Mouse (Mus musculus): ENCODE results near the gene Itgb1. TPM values are rescaled to one million over a fixed set of nuclear protein-coding genes. Genes with fewer than 3 reads are reported as not detected.
A peak's percentile ranks its signal among the peaks of the same experiment; 100 is the strongest.

Itgb1 gene
- total and polyA plus RNA-seq, 3 experiments: 73.7 to 189 (median 114) TPM

DNA sequence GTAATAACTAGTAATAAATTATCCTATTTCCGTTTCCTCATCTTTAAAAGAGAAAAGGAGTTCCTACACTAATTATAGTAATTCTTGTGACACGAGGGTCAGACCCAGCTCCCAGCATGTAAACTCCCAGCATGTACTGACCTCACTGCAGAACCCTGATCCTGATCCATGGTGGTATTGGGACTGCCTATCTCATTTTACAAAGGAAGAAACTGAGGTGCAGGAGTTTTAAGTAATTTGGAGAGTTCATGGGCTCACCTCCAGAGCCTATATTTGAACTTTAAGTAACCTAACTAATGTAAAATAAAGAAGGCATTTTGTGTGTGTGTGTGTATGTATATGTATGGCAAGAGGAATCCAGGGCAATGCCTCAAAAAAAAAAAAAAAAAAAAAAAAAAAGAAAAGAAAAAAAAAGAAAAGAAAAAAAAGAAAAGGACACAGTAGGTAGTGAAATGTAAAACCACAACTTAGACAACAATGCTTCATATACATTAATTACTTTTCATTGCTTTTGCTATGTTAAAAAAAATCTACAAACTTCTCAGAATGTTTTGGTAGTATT lies 1.1 kb downstream of the Itgb1 start:
- peaks cover 19 to 21% of the 10 kb centered on the region in 2 experiments for H3K4me1 ChIP-seq (ENCODE audit: control insufficient read depth in 1 of 2, insufficient read depth in 2 of 2, low read length in 2 of 2)
- H3K79me2 ChIP-seq (ENCODE audit: control insufficient read depth, insufficient read depth, low read length, poor library complexity): peaks cover 36% of the 10 kb centered on the region
- peak overlapping the region; percentile 75 for H3K27ac ChIP-seq (ENCODE audit: control insufficient read depth, low read depth, low read length)
- peak overlapping the region; percentile 96 for H3K9ac ChIP-seq (ENCODE audit: control insufficient read depth, low read depth, low read length, poor library complexity, severe bottlenecking)
- no peaks in the 10 kb centered on the region for H3K27me3 ChIP-seq (ENCODE audit: control insufficient read depth in 1 of 2, insufficient read depth in 2 of 2, low read length in 2 of 2)
- peak overlapping the region; percentile 68 to 99 for H3K4me3 ChIP-seq (ENCODE audit: control insufficient read depth in 1 of 2, insufficient read depth in 1 of 2, low read depth in 2 of 2, low read length in 2 of 2)
- peaks cover 2 to 37% of the 10 kb centered on the region in 2 experiments; a peak in 3 of 4 replicates for H3K36me3 ChIP-seq (ENCODE audit: control insufficient read depth in 1 of 2, insufficient read depth in 2 of 2, low read length in 2 of 2)
- H3K9me3 ChIP-seq (replicated peaks; ENCODE audit: insufficient read depth, low read length): no peaks in the 10 kb centered on the region
- no peak for TF ChIP-seq EP300 (IDR thresholded peaks at IDR 0.05; ENCODE audit: low read depth in 1 of 2, low read length in 2 of 2)
- no peak for TF ChIP-seq RCOR1 (IDR thresholded peaks at IDR 0.05; ENCODE audit: low read depth, low read length)
- TF ChIP-seq MXI1 (IDR thresholded peaks at IDR 0.05; ENCODE audit: low read depth, low read length): 0 out of 2 replicates have a peak, but pooled peaks have one; percentile 40
- peak; percentile 13; the same call in 1 of the 2 replicates for TF ChIP-seq TBP (IDR thresholded peaks at IDR 0.05; ENCODE audit: low read depth, low read length)
- peak; percentile 82 for TF ChIP-seq SIN3A (IDR thresholded peaks at IDR 0.05; ENCODE audit: low read length)
- TF ChIP-seq ZNF384 (IDR thresholded peaks at IDR 0.05; ENCODE audit: low read depth, low read length): peak; percentile 75
- TF ChIP-seq CHD1 (IDR thresholded peaks at IDR 0.05; ENCODE audit: low read depth, low read length): peak; percentile 43; the same call in 1 of the 2 replicates
- no peak for DNase-seq (ENCODE audit: low read depth, low spot score)

DNA sequence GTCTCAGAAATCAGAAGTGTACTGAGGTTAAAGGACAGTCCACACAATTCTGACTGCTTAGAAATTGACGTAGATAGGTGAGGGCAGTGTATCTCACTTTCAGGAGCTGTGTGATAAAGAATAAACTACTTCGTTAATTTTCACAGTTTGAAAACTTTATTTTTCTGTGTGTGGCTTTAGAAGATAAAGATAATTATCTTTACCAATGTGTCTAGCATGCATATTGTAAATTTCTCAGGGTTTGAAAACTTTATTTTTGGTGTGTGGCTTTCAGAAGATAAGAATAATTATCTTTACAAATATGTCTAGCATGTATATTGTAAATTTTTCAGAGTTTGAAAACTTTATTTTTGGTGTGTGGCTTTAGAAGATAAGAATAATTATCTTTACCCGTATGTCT lies 3.2 kb downstream of the Itgb1 start:
- Histone ChIP-seq H3K9ac (ENCODE audit: control insufficient read depth, low read depth, low read length, poor library complexity, severe bottlenecking) (0 out of 2 replicates have a peak overlapping the region, but pooled peaks have one; percentile 9), H3K79me2 (ENCODE audit: control insufficient read depth, insufficient read depth, low read length, poor library complexity) (peaks cover 53% of the 10 kb centered on the region), H3K27me3 (ENCODE audit: control insufficient read depth in 1 of 2, insufficient read depth in 2 of 2, low read length in 2 of 2) (no peaks in the 10 kb centered on the region), H3K4me3 (ENCODE audit: control insufficient read depth in 1 of 2, insufficient read depth in 1 of 2, low read depth in 2 of 2, low read length in 2 of 2) (peak overlapping the region in 1 of 2 experiments; percentile 99; a peak in 1 of 4 replicates), H3K4me1 (ENCODE audit: control insufficient read depth in 1 of 2, insufficient read depth in 2 of 2, low read length in 2 of 2) (peaks cover 22 to 25% of the 10 kb centered on the region in 2 experiments), H3K36me3 (ENCODE audit: control insufficient read depth in 1 of 2, insufficient read depth in 2 of 2, low read length in 2 of 2) (peaks cover 2 to 49% of the 10 kb centered on the region in 2 experiments; a peak in 3 of 4 replicates), H3K9me3 (replicated peaks; ENCODE audit: insufficient read depth, low read length) (no peaks in the 10 kb centered on the region), H3K27ac (ENCODE audit: control insufficient read depth, low read depth, low read length) (no peak overlapping the region)
- DNase-seq (ENCODE audit: low read depth, low spot score): peak; percentile 59
- TF ChIP-seq ZMIZ1 (IDR thresholded peaks at IDR 0.05; ENCODE audit: low read depth, low read length) (no peak), ZC3H11A (IDR thresholded peaks at IDR 0.05; ENCODE audit: low read depth, low read length) (no peak), E2F4 (IDR thresholded peaks at IDR 0.05; ENCODE audit: borderline replicate concordance, low read depth, low read length) (no peak), MYB (IDR thresholded peaks at IDR 0.05; ENCODE audit: low read depth, low read length) (peak; percentile 90), MEF2A (IDR thresholded peaks at IDR 0.05; ENCODE audit: extremely low read depth, insufficient replicate concordance, low read depth, low read length, poor library complexity, severe bottlenecking) (peak; percentile 98), NRF1 (IDR thresholded peaks at IDR 0.05; ENCODE audit: insufficient read depth, low read depth, low read length, poor library complexity, severe bottlenecking) (no peak), ZNF384 (IDR thresholded peaks at IDR 0.05; ENCODE audit: low read depth, low read length) (no peak), MXI1 (IDR thresholded peaks at IDR 0.05; ENCODE audit: low read depth, low read length) (no peak; the same call in 1 of the 2 replicates), GATA1 (IDR thresholded peaks at IDR 0.05; ENCODE audit: low read depth, low read length) (peak; percentile 96), JUND (IDR thresholded peaks at IDR 0.05; ENCODE audit: low read depth, low read length) (no peak), GABPA (IDR thresholded peaks at IDR 0.05; ENCODE audit: low read depth, low read length) (no peak), SIN3A (IDR thresholded peaks at IDR 0.05; ENCODE audit: low read length) (peak; percentile 82), CHD1 (IDR thresholded peaks at IDR 0.05; ENCODE audit: low read depth, low read length) (no peak), NELFE (IDR thresholded peaks at IDR 0.05; ENCODE audit: low read depth, low read length) (no peak), ELF1 (IDR thresholded peaks at IDR 0.05; ENCODE audit: low read depth, low read length) (no peak), BHLHE40 (IDR thresholded peaks at IDR 0.05; ENCODE audit: borderline replicate concordance, low read depth, low read length) (peak; percentile 40; the same call in 1 of the 2 replicates), USF1 (IDR thresholded peaks at IDR 0.05; ENCODE audit: low read depth, low read length) (no peak), MAZ (IDR thresholded peaks at IDR 0.05; ENCODE audit: low read depth, low read length) (no peak), RCOR1 (IDR thresholded peaks at IDR 0.05; ENCODE audit: low read depth, low read length) (peak; percentile 64), ETS1 (IDR thresholded peaks at IDR 0.05; ENCODE audit: low read depth, low read length) (peak; percentile 97), USF2 (IDR thresholded peaks at IDR 0.05; ENCODE audit: borderline replicate concordance in 1 of 2, insufficient read depth in 1 of 2, low read depth in 1 of 2, low read length in 2 of 2) (no peak), TBP (IDR thresholded peaks at IDR 0.05; ENCODE audit: low read depth, low read length) (no peak), CTCF (IDR thresholded peaks at IDR 0.05 in 2 of 3, conservative IDR thresholded peaks at IDR 0.05 in 1 of 3; ENCODE audit: control insufficient read depth in 1 of 3, insufficient read depth in 1 of 3, low read depth in 2 of 3, low read length in 3 of 3, poor library complexity in 1 of 3, severe bottlenecking in 1 of 3) (no peak), MAX (IDR thresholded peaks at IDR 0.05; ENCODE audit: low read length) (no peak), POLR2AphosphoS2 (IDR thresholded peaks at IDR 0.05; ENCODE audit: low read length) (no peak), RAD21 (IDR thresholded peaks at IDR 0.05; ENCODE audit: low read depth, low read length) (no peak), MAFK (IDR thresholded peaks at IDR 0.05; ENCODE audit: borderline replicate concordance, low read depth, low read length) (peak; percentile 84), POLR2AphosphoS5 (IDR thresholded peaks at IDR 0.05; ENCODE audit: borderline replicate concordance, low read depth, low read length) (no peak)

All from MEL (cell line).